Mouse (Mus musculus): ENCODE results near the gene Fancm. TPM values are rescaled to one million over a fixed set of nuclear protein-coding genes. Genes with fewer than 3 reads are reported as not detected.

The Fancm gene
- 9.0 and 11.5 TPM in 2 replicates for polyA plus RNA-seq (2014; fragmentation: Nextera tagmentation; extraction: Ambion mirVana)

GRCm38 (mm10) chr12:65075085-65075732, at the start of gene Fancm:
TSS of gene Fancm (plus strand) at chr12:65075603.
- Histone ChIP-seq H3K9ac (peak within 1 kb of the TSS; percentile 94), H3K9me3 (ENCODE audit: control insufficient read depth, low read length) (no peaks in the 10 kb centered on the region), H3K36me3 (replicated peaks; ENCODE audit: control insufficient read depth, insufficient read depth) (peaks cover 3% of the 10 kb centered on the region; the same call in 1 of the 2 replicates), H3K27me3 (ENCODE audit: control insufficient read depth, insufficient read depth, low read length) (no peaks in the 10 kb centered on the region), H3K4me2 (replicated peaks) (peak within 1 kb of the TSS; percentile 90), H3K27ac (peak within 1 kb of the TSS; percentile 97), H3K4me3 (replicated peaks; ENCODE audit: low read length) (peak within 1 kb of the TSS; percentile 93), H3K4me1 (replicated peaks; ENCODE audit: control insufficient read depth, insufficient read depth, low read length) (peaks cover 38% of the 10 kb centered on the region)
- WGBS: 2% methylated on average over 39 of the region's 39 CpGs
- peak; percentile 97 for DNase-seq (ENCODE audit: low spot score)
- ATAC-seq (ENCODE audit: low FRiP score): peak; percentile 58

GRCm38 (mm10) chr12:65035839-65036189, 39.6 kb upstream of the Fancm start:
- Histone ChIP-seq H3K36me3 (replicated peaks; ENCODE audit: control insufficient read depth, insufficient read depth) (no peaks in the 10 kb centered on the region), H3K27ac (no peak overlapping the region), H3K4me3 (replicated peaks; ENCODE audit: low read length) (peak overlapping the region; percentile 98), H3K4me2 (replicated peaks) (peak overlapping the region; percentile 66), H3K9ac (peak overlapping the region; percentile 93; the same call in 1 of the 2 replicates), H3K27me3 (ENCODE audit: control insufficient read depth, insufficient read depth, low read length) (no peaks in the 10 kb centered on the region), H3K9me3 (ENCODE audit: control insufficient read depth, low read length) (no peaks in the 10 kb centered on the region), H3K4me1 (replicated peaks; ENCODE audit: control insufficient read depth, insufficient read depth, low read length) (peaks cover 25% of the 10 kb centered on the region)
- DNase-seq (ENCODE audit: low spot score) (no peak), ATAC-seq (ENCODE audit: low FRiP score) (no peak; the same call in 1 of the 2 replicates)
- WGBS: 46% methylated on average over 8 of the region's 8 CpGs

- DNase-seq (ENCODE audit: low spot score) (peak; percentile 90), ATAC-seq (ENCODE audit: low FRiP score) (peak; percentile 96)
- Histone ChIP-seq H3K36me3 (replicated peaks; ENCODE audit: control insufficient read depth, insufficient read depth) (no peaks in the 10 kb centered on the region), H3K9ac (peak within 1 kb of the TSS; percentile 93), H3K4me2 (replicated peaks) (peak within 1 kb of the TSS; percentile 66), H3K4me3 (replicated peaks; ENCODE audit: low read length) (peak within 1 kb of the TSS; percentile 98), H3K4me1 (replicated peaks; ENCODE audit: control insufficient read depth, insufficient read depth, low read length) (peaks cover 25% of the 10 kb centered on the region), H3K27ac (peak within 1 kb of the TSS; percentile 79), H3K27me3 (ENCODE audit: control insufficient read depth, insufficient read depth, low read length) (no peaks in the 10 kb centered on the region), H3K9me3 (ENCODE audit: control insufficient read depth, low read length) (no peaks in the 10 kb centered on the region)
- WGBS: under 1% methylated on average over 62 of the region's 65 CpGs
These were observed 39.1 kb upstream of the Fancm start, which contains the start of gene Prpf39 for GRCm38 (mm10) chr12:65036190-65036870. TSS of gene Prpf39 (plus strand) at chr12:65036333.

GRCm38 (mm10) chr12:65036892-65037545, 38.4 kb upstream of the Fancm start:
- Histone ChIP-seq H3K27ac (no peak overlapping the region), H3K36me3 (replicated peaks; ENCODE audit: control insufficient read depth, insufficient read depth) (no peaks in the 10 kb centered on the region; the same call in 1 of the 2 replicates), H3K9ac (peak overlapping the region; percentile 93), H3K27me3 (ENCODE audit: control insufficient read depth, insufficient read depth, low read length) (no peaks in the 10 kb centered on the region), H3K4me1 (replicated peaks; ENCODE audit: control insufficient read depth, insufficient read depth, low read length) (peaks cover 25% of the 10 kb centered on the region), H3K4me3 (replicated peaks; ENCODE audit: low read length) (peak overlapping the region; percentile 98), H3K4me2 (replicated peaks) (peak overlapping the region; percentile 66), H3K9me3 (ENCODE audit: control insufficient read depth, low read length) (no peaks in the 10 kb centered on the region)
- WGBS: 19% methylated on average over 18 of the region's 18 CpGs
- peak; percentile 18; the same call in 1 of the 2 replicates for ATAC-seq (ENCODE audit: low FRiP score)
- no peak for DNase-seq (ENCODE audit: low spot score)

GRCm38 (mm10) chr12:65037546-65037937, 37.9 kb upstream of the Fancm start:
- Histone ChIP-seq H3K9me3 (ENCODE audit: control insufficient read depth, low read length) (no peaks in the 10 kb centered on the region), H3K4me1 (replicated peaks; ENCODE audit: control insufficient read depth, insufficient read depth, low read length) (peaks cover 25% of the 10 kb centered on the region), H3K4me3 (replicated peaks; ENCODE audit: low read length) (peak overlapping the region; percentile 98), H3K9ac (peak overlapping the region; percentile 93), H3K4me2 (replicated peaks) (peak overlapping the region; percentile 66), H3K36me3 (replicated peaks; ENCODE audit: control insufficient read depth, insufficient read depth) (peaks cover 3% of the 10 kb centered on the region; the same call in 1 of the 2 replicates), H3K27ac (no peak overlapping the region), H3K27me3 (ENCODE audit: control insufficient read depth, insufficient read depth, low read length) (no peaks in the 10 kb centered on the region)
- DNase-seq (ENCODE audit: low spot score) (no peak), ATAC-seq (ENCODE audit: low FRiP score) (no peak)
- WGBS: 60% methylated on average over 4 of the region's 4 CpGs

GRCm38 (mm10) chr12:65048799-65049198, 26.6 kb upstream of the Fancm start:
- H3K4me1 ChIP-seq (replicated peaks; ENCODE audit: control insufficient read depth, insufficient read depth, low read length): no peaks in the 10 kb centered on the region
- DNase-seq (ENCODE audit: low spot score): no peak
- H3K27me3 ChIP-seq (ENCODE audit: control insufficient read depth, insufficient read depth, low read length): no peaks in the 10 kb centered on the region
- H3K9ac ChIP-seq: no peak overlapping the region
- no peak for ATAC-seq (ENCODE audit: low FRiP score)
- H3K4me3 ChIP-seq (replicated peaks; ENCODE audit: low read length): no peak overlapping the region
- no peak overlapping the region for H3K4me2 ChIP-seq (replicated peaks)
- H3K27ac ChIP-seq: no peak overlapping the region
- H3K9me3 ChIP-seq (ENCODE audit: control insufficient read depth, low read length): no peaks in the 10 kb centered on the region
- H3K36me3 ChIP-seq (replicated peaks; ENCODE audit: control insufficient read depth, insufficient read depth): peaks cover 55% of the 10 kb centered on the region

GRCm38 (mm10) chr12:65058203-65058602, 17.2 kb upstream of the Fancm start:
- no peaks in the 10 kb centered on the region for H3K9me3 ChIP-seq (ENCODE audit: control insufficient read depth, low read length)
- no peak for DNase-seq (ENCODE audit: low spot score)
- no peak overlapping the region for H3K4me2 ChIP-seq (replicated peaks)
- H3K27me3 ChIP-seq (ENCODE audit: control insufficient read depth, insufficient read depth, low read length): no peaks in the 10 kb centered on the region
- no peak overlapping the region for H3K9ac ChIP-seq
- H3K4me1 ChIP-seq (replicated peaks; ENCODE audit: control insufficient read depth, insufficient read depth, low read length): no peaks in the 10 kb centered on the region
- H3K4me3 ChIP-seq (replicated peaks; ENCODE audit: low read length): no peak overlapping the region
- H3K27ac ChIP-seq: no peak overlapping the region
- WGBS: 91% methylated on average over 2 of the region's 2 CpGs
- no peak for ATAC-seq (ENCODE audit: low FRiP score)
- H3K36me3 ChIP-seq (replicated peaks; ENCODE audit: control insufficient read depth, insufficient read depth): peaks cover 84% of the 10 kb centered on the region

- no peak for ATAC-seq (ENCODE audit: low FRiP score)
- Histone ChIP-seq H3K4me3 (replicated peaks; ENCODE audit: low read length) (no peak overlapping the region), H3K36me3 (replicated peaks; ENCODE audit: control insufficient read depth, insufficient read depth) (peaks cover 86% of the 10 kb centered on the region)
These were observed 14.3 kb upstream of the Fancm start for GRCm38 (mm10) chr12:65061082-65061481.

GRCm38 (mm10) chr12:65065241-65065640, 10.2 kb upstream of the Fancm start:
- 86% methylated on average over 2 of the region's 2 CpGs for WGBS

More at GRCm38 (mm10) chr12:65061082-65061481, 14.3 kb upstream of the Fancm start:
- H3K4me1 ChIP-seq (replicated peaks; ENCODE audit: control insufficient read depth, insufficient read depth, low read length): no peaks in the 10 kb centered on the region
- DNase-seq (ENCODE audit: low spot score): no peak
- no peak overlapping the region for H3K9ac ChIP-seq
- H3K27ac ChIP-seq: no peak overlapping the region
- no peaks in the 10 kb centered on the region for H3K9me3 ChIP-seq (ENCODE audit: control insufficient read depth, low read length)
- no peak overlapping the region for H3K4me2 ChIP-seq (replicated peaks)
- H3K27me3 ChIP-seq (ENCODE audit: control insufficient read depth, insufficient read depth, low read length): no peaks in the 10 kb centered on the region

More at GRCm38 (mm10) chr12:65065241-65065640, 10.2 kb upstream of the Fancm start:
- Histone ChIP-seq H3K27me3 (ENCODE audit: control insufficient read depth, insufficient read depth, low read length) (no peaks in the 10 kb centered on the region), H3K9ac (no peak overlapping the region), H3K4me3 (replicated peaks; ENCODE audit: low read length) (no peak overlapping the region), H3K9me3 (ENCODE audit: control insufficient read depth, low read length) (no peaks in the 10 kb centered on the region), H3K4me2 (replicated peaks) (no peak overlapping the region), H3K36me3 (replicated peaks; ENCODE audit: control insufficient read depth, insufficient read depth) (peaks cover 87% of the 10 kb centered on the region), H3K4me1 (replicated peaks; ENCODE audit: control insufficient read depth, insufficient read depth, low read length) (no peaks in the 10 kb centered on the region), H3K27ac (no peak overlapping the region)
- ATAC-seq (ENCODE audit: low FRiP score) (no peak), DNase-seq (ENCODE audit: low spot score) (no peak)
